Mouse (Mus musculus): ENCODE measurements around the gene Mapk9. TPM values are rescaled to one million over a fixed set of nuclear protein-coding genes. Genes with fewer than 3 reads are reported as not detected.

The Mapk9 gene
- polyA plus RNA-seq, 1 experiment from 2014 or later = 28.4 TPM

- H3K4me1 ChIP-seq = peaks cover 23% of the 10 kb centered on the region
- no peaks in the 10 kb centered on the region for H3K9me3 ChIP-seq
- 51% methylated on average over 3 of the region's 3 CpGs for WGBS
- DNase-seq (ENCODE audit: low spot score) = peak; percentile 62
- no peaks in the 10 kb centered on the region for H3K27me3 ChIP-seq (replicated peaks; ENCODE audit: low read depth, poor library complexity, severe bottlenecking)
- H3K36me3 ChIP-seq (replicated peaks) = peaks cover 4% of the 10 kb centered on the region
- H3K4me3 ChIP-seq = no peak overlapping the region
- H3K27ac ChIP-seq (replicated peaks) = no peak overlapping the region
Measured at GRCm38 (mm10) chr11:49844969-49845368, 1.6 kb upstream of the Mapk9 start.

GRCm38 (mm10) chr11:49845958-49846357 lies 593 bp upstream of the Mapk9 start:
- Histone ChIP-seq H3K36me3 (replicated peaks) (peaks cover 7% of the 10 kb centered on the region), H3K4me1 (peaks cover 23% of the 10 kb centered on the region), H3K27ac (replicated peaks) (peak overlapping the region; percentile 92), H3K4me3 (peak overlapping the region; percentile 94), H3K9me3 (no peaks in the 10 kb centered on the region), H3K27me3 (replicated peaks; ENCODE audit: low read depth, poor library complexity, severe bottlenecking) (no peaks in the 10 kb centered on the region)
- 41% methylated on average over 11 of the region's 11 CpGs for WGBS
- DNase-seq (ENCODE audit: low spot score) = no peak

GRCm38 (mm10) chr11:49847071-49847810 lies 690 bp downstream of the Mapk9 start:
- Histone ChIP-seq H3K9me3 (no peaks in the 10 kb centered on the region), H3K4me1 (peaks cover 23% of the 10 kb centered on the region), H3K36me3 (replicated peaks) (peaks cover 7% of the 10 kb centered on the region), H3K27ac (replicated peaks) (peak overlapping the region; percentile 92), H3K27me3 (replicated peaks; ENCODE audit: low read depth, poor library complexity, severe bottlenecking) (no peaks in the 10 kb centered on the region), H3K4me3 (peak overlapping the region; percentile 94)
- 10% methylated on average over 29 of the region's 29 CpGs for WGBS
- peak; percentile 51 for DNase-seq (ENCODE audit: low spot score)

GRCm38 (mm10) chr11:49847811-49848078 lies 1.2 kb downstream of the Mapk9 start:
- 81% methylated on average over 2 of the region's 2 CpGs for WGBS
- H3K36me3 ChIP-seq (replicated peaks) = peaks cover 7% of the 10 kb centered on the region

GRCm38 (mm10) chr11:49848080-49848815 lies 1.7 kb downstream of the Mapk9 start:
- H3K36me3 ChIP-seq (replicated peaks) = peaks cover 7% of the 10 kb centered on the region
- no peaks in the 10 kb centered on the region for H3K27me3 ChIP-seq (replicated peaks; ENCODE audit: low read depth, poor library complexity, severe bottlenecking)
- WGBS = 73% methylated on average over 4 of the region's 4 CpGs
- H3K4me1 ChIP-seq = peaks cover 23% of the 10 kb centered on the region
- no peaks in the 10 kb centered on the region for H3K9me3 ChIP-seq
- H3K4me3 ChIP-seq = peak overlapping the region; percentile 27; the same call in 1 of the 2 replicates
- no peak for DNase-seq (ENCODE audit: low spot score)
- no peak overlapping the region for H3K27ac ChIP-seq (replicated peaks)

More at GRCm38 (mm10) chr11:49847811-49848078, 1.2 kb downstream of the Mapk9 start:
- H3K4me3 ChIP-seq = peak overlapping the region; percentile 94
- no peaks in the 10 kb centered on the region for H3K9me3 ChIP-seq
- H3K27ac ChIP-seq (replicated peaks) = no peak overlapping the region
- H3K4me1 ChIP-seq = peaks cover 23% of the 10 kb centered on the region
- no peaks in the 10 kb centered on the region for H3K27me3 ChIP-seq (replicated peaks; ENCODE audit: low read depth, poor library complexity, severe bottlenecking)
- DNase-seq (ENCODE audit: low spot score) = no peak

GRCm38 (mm10) chr11:49850331-49850730 lies 3.8 kb downstream of the Mapk9 start:
- Histone ChIP-seq H3K27ac (replicated peaks) (no peak overlapping the region), H3K27me3 (replicated peaks; ENCODE audit: low read depth, poor library complexity, severe bottlenecking) (no peaks in the 10 kb centered on the region), H3K36me3 (replicated peaks) (peaks cover 20% of the 10 kb centered on the region), H3K9me3 (no peaks in the 10 kb centered on the region), H3K4me1 (peaks cover 23% of the 10 kb centered on the region), H3K4me3 (no peak overlapping the region)
- DNase-seq (ENCODE audit: low spot score) = no peak
- 91% methylated on average over 7 of the region's 7 CpGs for WGBS

GRCm38 (mm10) chr11:49855144-49855543 lies 8.6 kb downstream of the Mapk9 start:
- 86% methylated on average over 5 of the region's 5 CpGs for WGBS
- no peak for DNase-seq (ENCODE audit: low spot score)

GRCm38 (mm10) chr11:49861139-49861538 lies 14.6 kb downstream of the Mapk9 start:
- Histone ChIP-seq H3K4me3 (no peak overlapping the region), H3K4me1 (no peaks in the 10 kb centered on the region), H3K27ac (replicated peaks) (no peak overlapping the region), H3K27me3 (replicated peaks; ENCODE audit: low read depth, poor library complexity, severe bottlenecking) (no peaks in the 10 kb centered on the region), H3K9me3 (no peaks in the 10 kb centered on the region), H3K36me3 (replicated peaks) (peaks cover 21% of the 10 kb centered on the region)
- 89% methylated on average over 4 of the region's 4 CpGs for WGBS
- DNase-seq (ENCODE audit: low spot score) = no peak

More at GRCm38 (mm10) chr11:49855144-49855543, 8.6 kb downstream of the Mapk9 start:
- Histone ChIP-seq H3K27ac (replicated peaks) (no peak overlapping the region), H3K4me1 (no peaks in the 10 kb centered on the region), H3K27me3 (replicated peaks; ENCODE audit: low read depth, poor library complexity, severe bottlenecking) (no peaks in the 10 kb centered on the region), H3K36me3 (replicated peaks) (peaks cover 24% of the 10 kb centered on the region), H3K4me3 (no peak overlapping the region), H3K9me3 (no peaks in the 10 kb centered on the region)

GRCm38 (mm10) chr11:49863926-49864325 lies 17.4 kb downstream of the Mapk9 start:
- no peaks in the 10 kb centered on the region for H3K4me1 ChIP-seq
- H3K9me3 ChIP-seq = no peaks in the 10 kb centered on the region
- no peak for DNase-seq (ENCODE audit: low spot score)
- H3K36me3 ChIP-seq (replicated peaks) = peaks cover 25% of the 10 kb centered on the region
- no peak overlapping the region for H3K4me3 ChIP-seq
- H3K27me3 ChIP-seq (replicated peaks; ENCODE audit: low read depth, poor library complexity, severe bottlenecking) = no peaks in the 10 kb centered on the region
- no peak overlapping the region for H3K27ac ChIP-seq (replicated peaks)

GRCm38 (mm10) chr11:49867320-49867719 lies 20.8 kb downstream of the Mapk9 start:
- H3K27ac ChIP-seq (replicated peaks) = no peak overlapping the region
- H3K9me3 ChIP-seq = no peaks in the 10 kb centered on the region
- 91% methylated on average over 5 of the region's 5 CpGs for WGBS
- H3K27me3 ChIP-seq (replicated peaks; ENCODE audit: low read depth, poor library complexity, severe bottlenecking) = no peaks in the 10 kb centered on the region
- no peaks in the 10 kb centered on the region for H3K4me1 ChIP-seq
- H3K36me3 ChIP-seq (replicated peaks) = peaks cover 44% of the 10 kb centered on the region
- no peak for DNase-seq (ENCODE audit: low spot score)
- no peak overlapping the region for H3K4me3 ChIP-seq

- no peaks in the 10 kb centered on the region for H3K4me1 ChIP-seq
- H3K36me3 ChIP-seq (replicated peaks) = peaks cover 55% of the 10 kb centered on the region
- no peaks in the 10 kb centered on the region for H3K9me3 ChIP-seq
- H3K27me3 ChIP-seq (replicated peaks; ENCODE audit: low read depth, poor library complexity, severe bottlenecking) = no peaks in the 10 kb centered on the region
- no peak overlapping the region for H3K27ac ChIP-seq (replicated peaks)
- H3K4me3 ChIP-seq = no peak overlapping the region
- peak; percentile 56 for DNase-seq (ENCODE audit: low spot score)
Measured at GRCm38 (mm10) chr11:49869762-49870161, 23.2 kb downstream of the Mapk9 start.

GRCm38 (mm10) chr11:49871914-49872313 lies 25.4 kb downstream of the Mapk9 start:
- no peak overlapping the region for H3K27ac ChIP-seq (replicated peaks)
- no peak overlapping the region for H3K4me3 ChIP-seq
- H3K27me3 ChIP-seq (replicated peaks; ENCODE audit: low read depth, poor library complexity, severe bottlenecking) = no peaks in the 10 kb centered on the region
- H3K9me3 ChIP-seq = no peaks in the 10 kb centered on the region
- 66% methylated on average over 6 of the region's 6 CpGs for WGBS
- peaks cover 57% of the 10 kb centered on the region for H3K36me3 ChIP-seq (replicated peaks)
- peak; percentile 59 for DNase-seq (ENCODE audit: low spot score)
- H3K4me1 ChIP-seq = no peaks in the 10 kb centered on the region

GRCm38 (mm10) chr11:49872779-49873178 lies 26.2 kb downstream of the Mapk9 start:
- Histone ChIP-seq H3K36me3 (replicated peaks) (peaks cover 55% of the 10 kb centered on the region), H3K4me3 (no peak overlapping the region), H3K9me3 (no peaks in the 10 kb centered on the region), H3K27ac (replicated peaks) (no peak overlapping the region), H3K27me3 (replicated peaks; ENCODE audit: low read depth, poor library complexity, severe bottlenecking) (no peaks in the 10 kb centered on the region), H3K4me1 (no peaks in the 10 kb centered on the region)
- 92% methylated on average over 6 of the region's 6 CpGs for WGBS
- no peak for DNase-seq (ENCODE audit: low spot score)

All from embryonic facial prominence, embryonic 10.5 days (tissue).